Mouse (Mus musculus) embryonic fibroblast, embryonic 13.5 days (primary cell): ENCODE results near the gene Six6.

ENCODE experiments used
- CTCF ChIP-seq: IDR thresholded peaks from 2 replicates; pipeline ENCODE4 v1.5.1; 2011; ENCODE audit warnings: mild to moderate bottlenecking, control low read depth, low read length, moderate library complexity, borderline replicate concordance; ENCODE audit not compliant: insufficient read depth
- POLR2A ChIP-seq: IDR thresholded peaks from 2 replicates; pipeline ENCODE4 v1.6.1; 2011; ENCODE audit warnings: low read depth, mild to moderate bottlenecking, control low read depth, low read length, moderate library complexity

DNA sequence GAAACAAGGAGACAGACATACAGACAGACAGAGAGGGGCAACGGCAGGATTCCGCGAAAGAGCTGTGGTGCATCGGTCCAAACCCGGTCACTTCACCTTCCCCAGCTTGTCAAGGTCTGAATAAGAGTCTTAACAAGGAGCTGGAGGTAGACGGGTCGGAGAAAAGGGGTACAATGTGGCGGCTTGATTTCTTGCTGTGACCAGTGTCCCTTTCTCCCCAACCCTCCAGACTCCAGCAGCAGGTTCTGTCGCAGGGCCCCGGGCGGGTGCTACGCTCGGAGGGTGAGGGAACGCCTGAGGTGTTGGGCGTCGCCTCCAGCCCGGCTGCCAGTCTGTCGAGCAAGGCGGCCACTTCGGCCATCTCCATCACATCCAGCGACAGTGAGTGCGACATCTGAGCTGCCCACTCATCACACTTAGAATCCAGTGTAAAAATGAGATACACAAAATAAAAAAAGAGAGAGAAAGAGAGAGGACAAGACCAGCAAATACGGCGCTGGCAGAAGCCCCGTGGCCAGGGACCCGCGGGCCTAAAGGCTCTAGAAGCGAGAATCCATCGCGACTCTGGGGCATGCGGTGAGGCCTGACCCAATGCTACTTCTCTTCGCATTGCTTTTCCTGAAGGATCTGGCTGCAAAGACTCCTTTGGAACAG, 1.8 kb downstream of the Six6 start:
- no peak for TF ChIP-seq CTCF
- no peak for TF ChIP-seq POLR2A
